Mouse (Mus musculus) spleen, adult 12 weeks (tissue): Measurements from ENCODE around the gene Tspan18.

Experiments used
- DNase-seq: peaks from one replicate; pipeline ENCODE4 v3.0.0; 2022; ENCODE audit warnings: low spot score

The Tspan18 gene

GRCm38 (mm10) chr2:93217015-93217414, 117.3 kb downstream of the Tspan18 start:
- DNase-seq = peak; percentile 38

GRCm38 (mm10) chr2:93215790-93216189, 118.5 kb downstream of the Tspan18 start:
- DNase-seq = no peak

GRCm38 (mm10) chr2:93214192-93214591, 120.1 kb downstream of the Tspan18 start:
- no peak for DNase-seq

GRCm38 (mm10) chr2:93212865-93213264, 121.4 kb downstream of the Tspan18 start:
- DNase-seq = no peak

- no peak for DNase-seq
Observed at GRCm38 (mm10) chr2:93212386-93212785, 121.9 kb downstream of the Tspan18 start.

- no peak for DNase-seq
Observed at GRCm38 (mm10) chr2:93206126-93206525, 128.2 kb downstream of the Tspan18 start.

- DNase-seq = no peak
Observed at GRCm38 (mm10) chr2:93204571-93204970, 129.7 kb downstream of the Tspan18 start.

GRCm38 (mm10) chr2:93203682-93204081, 130.6 kb downstream of the Tspan18 start:
- DNase-seq = no peak

- DNase-seq = no peak
Observed at GRCm38 (mm10) chr2:93202782-93203181, 131.5 kb downstream of the Tspan18 start.

- no peak for DNase-seq
Observed at GRCm38 (mm10) chr2:93201997-93202396, 132.3 kb downstream of the Tspan18 start.

GRCm38 (mm10) chr2:93200681-93201340, 133.5 kb downstream of the Tspan18 start:
- DNase-seq = no peak

- peak; percentile 26 for DNase-seq
Observed at GRCm38 (mm10) chr2:93199531-93199974, 134.8 kb downstream of the Tspan18 start.

GRCm38 (mm10) chr2:93198846-93199245, 135.5 kb downstream of the Tspan18 start:
- DNase-seq = peak; percentile 78

GRCm38 (mm10) chr2:93193806-93194205, 140.5 kb downstream of the Tspan18 start:
- no peak for DNase-seq

GRCm38 (mm10) chr2:93192671-93193080, 141.6 kb downstream of the Tspan18 start:
- DNase-seq = peak; percentile 61

GRCm38 (mm10) chr2:93192182-93192560, 142.1 kb downstream of the Tspan18 start:
- no peak for DNase-seq

- no peak for DNase-seq
Observed at GRCm38 (mm10) chr2:93191488-93192181, 142.7 kb downstream of the Tspan18 start.

GRCm38 (mm10) chr2:93190771-93191487, 143.4 kb downstream of the Tspan18 start:
- DNase-seq = no peak

GRCm38 (mm10) chr2:93188761-93189458, 145.4 kb downstream of the Tspan18 start:
- no peak for DNase-seq

- no peak for DNase-seq
Observed at GRCm38 (mm10) chr2:93188020-93188760, 146.1 kb downstream of the Tspan18 start.

- DNase-seq = peak; percentile 78
Observed at GRCm38 (mm10) chr2:93187323-93187996, 146.8 kb downstream of the Tspan18 start, which contains the start of gene Trp53i11. TSS of gene Trp53i11 (plus strand) at chr2:93187548.
